Mouse (Mus musculus): ENCODE data around the gene Mpv17l2. TPM values are rescaled to one million over a fixed set of nuclear protein-coding genes. Genes with fewer than 3 reads are reported as not detected.
A peak's percentile ranks its signal among the peaks of the same experiment; 100 is the strongest.

The Mpv17l2 gene
- polyA plus RNA-seq, 1 experiment from 2014 or later = 43.1 TPM

GRCm38 (mm10) chr8:70802786-70803510, 42.2 kb upstream of the Mpv17l2 start:
- H3K27me3 ChIP-seq (ENCODE audit: control insufficient read depth, insufficient read depth, low read length) = peaks cover 27% of the 10 kb centered on the region
- H3K4me3 ChIP-seq (ENCODE audit: low read depth, low read length) = no peak overlapping the region
- H3K27ac ChIP-seq (ENCODE audit: low read length) = no peak overlapping the region
- no peak overlapping the region; the same call in 1 of the 2 replicates for H3K4me2 ChIP-seq (replicated peaks; ENCODE audit: low read depth, low read length)
- H3K4me1 ChIP-seq (ENCODE audit: control insufficient read depth, insufficient read depth, low read length) = peaks cover 11% of the 10 kb centered on the region
- H3K9ac ChIP-seq (replicated peaks; ENCODE audit: low read depth, low read length) = no peak overlapping the region
- no peaks in the 10 kb centered on the region for H3K9me3 ChIP-seq (ENCODE audit: control insufficient read depth, low read depth, low read length)
- ATAC-seq (ENCODE audit: insufficient number of reproducible peaks, insufficient read depth, low FRiP score, low read depth) = no peak
- 52% methylated on average over 11 of the region's 11 CpGs for WGBS
- no peaks in the 10 kb centered on the region for H3K36me3 ChIP-seq (ENCODE audit: control insufficient read depth, insufficient read depth, low read length)

DNA sequence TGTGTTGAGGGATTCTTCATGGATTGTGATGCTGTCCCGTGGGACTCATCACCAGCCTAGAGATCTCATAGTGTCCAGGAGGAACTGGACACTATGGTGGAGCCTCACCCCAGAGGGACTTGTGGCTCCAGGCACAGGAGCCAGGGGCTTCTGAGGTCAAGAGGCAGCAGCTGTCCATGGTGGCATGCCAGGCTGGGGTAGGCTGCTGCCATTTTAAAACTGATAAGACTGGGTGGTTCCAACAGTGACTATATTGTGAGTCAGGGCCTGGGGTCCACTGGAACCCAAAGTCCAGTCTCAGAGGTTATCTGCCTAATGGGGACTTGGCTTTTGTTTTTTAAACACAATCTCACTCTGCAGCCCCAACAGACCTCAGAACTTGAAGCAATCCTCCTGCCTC, 41.1 kb upstream of the Mpv17l2 start:
- H3K36me3 ChIP-seq (ENCODE audit: control insufficient read depth, insufficient read depth, low read length) = no peaks in the 10 kb centered on the region
- H3K4me3 ChIP-seq (ENCODE audit: low read depth, low read length) = no peak overlapping the region
- H3K9me3 ChIP-seq (ENCODE audit: control insufficient read depth, low read depth, low read length) = no peaks in the 10 kb centered on the region
- 75% methylated on average over 1 of the region's 1 CpGs for WGBS
- H3K27me3 ChIP-seq (ENCODE audit: control insufficient read depth, insufficient read depth, low read length) = peaks cover 27% of the 10 kb centered on the region
- no peak overlapping the region for H3K27ac ChIP-seq (ENCODE audit: low read length)
- no peak for ATAC-seq (ENCODE audit: insufficient number of reproducible peaks, insufficient read depth, low FRiP score, low read depth)
- no peak overlapping the region for H3K9ac ChIP-seq (replicated peaks; ENCODE audit: low read depth, low read length)
- H3K4me2 ChIP-seq (replicated peaks; ENCODE audit: low read depth, low read length) = no peak overlapping the region
- peaks cover 15% of the 10 kb centered on the region for H3K4me1 ChIP-seq (ENCODE audit: control insufficient read depth, insufficient read depth, low read length)

- peaks cover 27% of the 10 kb centered on the region for H3K27me3 ChIP-seq (ENCODE audit: control insufficient read depth, insufficient read depth, low read length)
- H3K27ac ChIP-seq (ENCODE audit: low read length) = no peak overlapping the region
- no peak overlapping the region for H3K4me2 ChIP-seq (replicated peaks; ENCODE audit: low read depth, low read length)
- H3K36me3 ChIP-seq (ENCODE audit: control insufficient read depth, insufficient read depth, low read length) = no peaks in the 10 kb centered on the region
- H3K4me1 ChIP-seq (ENCODE audit: control insufficient read depth, insufficient read depth, low read length) = peaks cover 15% of the 10 kb centered on the region
- no peak overlapping the region for H3K4me3 ChIP-seq (ENCODE audit: low read depth, low read length)
- ATAC-seq (ENCODE audit: insufficient number of reproducible peaks, insufficient read depth, low FRiP score, low read depth) = no peak
- WGBS = 35% methylated on average over 15 of the region's 15 CpGs
- H3K9ac ChIP-seq (replicated peaks; ENCODE audit: low read depth, low read length) = no peak overlapping the region
- no peaks in the 10 kb centered on the region for H3K9me3 ChIP-seq (ENCODE audit: control insufficient read depth, low read depth, low read length)
Observed at GRCm38 (mm10) chr8:70801156-70801555, 40.4 kb upstream of the Mpv17l2 start.

GRCm38 (mm10) chr8:70800648-70801047, 39.9 kb upstream of the Mpv17l2 start:
- H3K9ac ChIP-seq (replicated peaks; ENCODE audit: low read depth, low read length) = no peak overlapping the region
- H3K4me3 ChIP-seq (ENCODE audit: low read depth, low read length) = no peak overlapping the region
- no peak overlapping the region for H3K4me2 ChIP-seq (replicated peaks; ENCODE audit: low read depth, low read length)
- no peaks in the 10 kb centered on the region for H3K9me3 ChIP-seq (ENCODE audit: control insufficient read depth, low read depth, low read length)
- H3K36me3 ChIP-seq (ENCODE audit: control insufficient read depth, insufficient read depth, low read length) = no peaks in the 10 kb centered on the region
- 63% methylated on average over 10 of the region's 10 CpGs for WGBS
- no peak for ATAC-seq (ENCODE audit: insufficient number of reproducible peaks, insufficient read depth, low FRiP score, low read depth)
- H3K4me1 ChIP-seq (ENCODE audit: control insufficient read depth, insufficient read depth, low read length) = peaks cover 15% of the 10 kb centered on the region
- peaks cover 27% of the 10 kb centered on the region for H3K27me3 ChIP-seq (ENCODE audit: control insufficient read depth, insufficient read depth, low read length)
- H3K27ac ChIP-seq (ENCODE audit: low read length) = no peak overlapping the region

DNA sequence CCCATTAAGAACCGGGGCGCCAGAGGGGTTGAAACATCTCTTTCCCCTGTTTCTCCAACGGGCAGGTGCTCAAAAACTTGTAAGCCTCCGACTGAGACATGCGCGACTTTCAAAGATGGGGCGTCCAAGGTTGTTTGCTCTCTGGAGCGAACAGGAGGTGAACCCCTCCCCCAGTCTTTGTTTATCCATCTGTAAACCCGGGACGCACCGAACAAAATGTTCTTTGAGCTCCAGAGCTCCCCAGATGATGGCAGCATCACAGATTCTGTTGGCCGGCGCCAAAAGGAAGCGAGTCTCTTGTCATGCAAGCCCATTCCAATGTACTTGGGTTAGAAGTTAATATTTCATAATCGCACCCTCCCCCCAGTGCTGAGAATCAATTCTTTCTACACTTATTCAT, 37.5 kb upstream of the Mpv17l2 start:
- peak overlapping the region; percentile 94 for H3K4me2 ChIP-seq (replicated peaks; ENCODE audit: low read depth, low read length)
- H3K27me3 ChIP-seq (ENCODE audit: control insufficient read depth, insufficient read depth, low read length) = peaks cover 20% of the 10 kb centered on the region
- peaks cover 4% of the 10 kb centered on the region; the same call in 1 of the 2 replicates for H3K4me1 ChIP-seq (ENCODE audit: control insufficient read depth, insufficient read depth, low read length)
- no peak overlapping the region for H3K9ac ChIP-seq (replicated peaks; ENCODE audit: low read depth, low read length)
- no peak overlapping the region for H3K27ac ChIP-seq (ENCODE audit: low read length)
- ATAC-seq (ENCODE audit: insufficient number of reproducible peaks, insufficient read depth, low FRiP score, low read depth) = no peak
- H3K9me3 ChIP-seq (ENCODE audit: control insufficient read depth, low read depth, low read length) = no peaks in the 10 kb centered on the region
- 14% methylated on average over 15 of the region's 15 CpGs for WGBS
- peak overlapping the region; percentile 46 for H3K4me3 ChIP-seq (ENCODE audit: low read depth, low read length)
- H3K36me3 ChIP-seq (ENCODE audit: control insufficient read depth, insufficient read depth, low read length) = no peaks in the 10 kb centered on the region

GRCm38 (mm10) chr8:70797081-70798070, 36.6 kb upstream of the Mpv17l2 start:
- Histone ChIP-seq H3K4me3 (ENCODE audit: low read depth, low read length) (peak overlapping the region; percentile 46), H3K27me3 (ENCODE audit: control insufficient read depth, insufficient read depth, low read length) (peaks cover 19% of the 10 kb centered on the region), H3K4me2 (replicated peaks; ENCODE audit: low read depth, low read length) (peak overlapping the region; percentile 94), H3K9ac (replicated peaks; ENCODE audit: low read depth, low read length) (peak overlapping the region; percentile 28; the same call in 1 of the 2 replicates), H3K9me3 (ENCODE audit: control insufficient read depth, low read depth, low read length) (no peaks in the 10 kb centered on the region), H3K36me3 (ENCODE audit: control insufficient read depth, insufficient read depth, low read length) (no peaks in the 10 kb centered on the region), H3K27ac (ENCODE audit: low read length) (peak overlapping the region; percentile 27; the same call in 1 of the 2 replicates), H3K4me1 (ENCODE audit: control insufficient read depth, insufficient read depth, low read length) (peaks cover 11% of the 10 kb centered on the region; the same call in 1 of the 2 replicates)
- under 1% methylated on average over 49 of the region's 57 CpGs for WGBS
- ATAC-seq (ENCODE audit: insufficient number of reproducible peaks, insufficient read depth, low FRiP score, low read depth) = peak; percentile 89

DNA sequence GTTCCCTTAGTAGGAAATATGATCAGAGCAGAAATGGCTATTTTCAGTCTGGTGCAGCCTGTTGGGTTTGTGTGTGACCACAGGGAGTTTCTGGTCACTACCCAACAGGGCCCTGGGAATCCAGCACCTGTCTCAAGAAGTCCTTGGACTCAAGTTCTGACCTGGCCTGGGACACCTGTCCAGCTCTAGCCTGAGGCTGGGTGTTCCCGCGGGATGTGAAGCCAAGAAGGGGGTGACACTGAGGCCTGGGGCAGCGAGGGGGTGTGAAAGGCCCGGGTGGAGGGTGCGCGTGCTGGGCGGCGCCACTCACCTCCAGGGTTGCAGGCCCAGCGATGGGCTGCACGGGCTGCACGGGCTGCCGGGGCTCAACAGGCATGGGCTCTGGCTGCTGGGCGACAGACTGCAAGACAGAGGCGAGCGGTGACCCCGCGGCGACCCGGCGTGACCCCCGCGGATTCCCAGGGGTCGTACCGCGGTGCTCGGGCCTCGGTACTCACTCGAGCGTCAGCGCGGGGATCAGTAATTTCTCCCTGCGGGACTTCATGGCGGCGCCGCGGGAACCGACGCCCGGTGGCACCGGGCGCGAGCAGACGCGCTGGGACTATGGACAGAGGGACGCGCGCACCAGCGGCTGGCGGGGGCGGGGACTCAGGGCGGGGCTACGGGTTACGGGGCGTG, 35.8 kb upstream of the Mpv17l2 start:
- no peaks in the 10 kb centered on the region for H3K9me3 ChIP-seq (ENCODE audit: control insufficient read depth, low read depth, low read length)
- H3K4me2 ChIP-seq (replicated peaks; ENCODE audit: low read depth, low read length) = peak overlapping the region; percentile 94
- H3K36me3 ChIP-seq (ENCODE audit: control insufficient read depth, insufficient read depth, low read length) = no peaks in the 10 kb centered on the region
- H3K27ac ChIP-seq (ENCODE audit: low read length) = peak overlapping the region; percentile 23; the same call in 1 of the 2 replicates
- WGBS = 2% methylated on average over 53 of the region's 54 CpGs
- ATAC-seq (ENCODE audit: insufficient number of reproducible peaks, insufficient read depth, low FRiP score, low read depth) = no peak; the same call in 1 of the 2 replicates
- H3K27me3 ChIP-seq (ENCODE audit: control insufficient read depth, insufficient read depth, low read length) = peaks cover 19% of the 10 kb centered on the region
- H3K4me3 ChIP-seq (ENCODE audit: low read depth, low read length) = peak overlapping the region; percentile 46
- peaks cover 15% of the 10 kb centered on the region for H3K4me1 ChIP-seq (ENCODE audit: control insufficient read depth, insufficient read depth, low read length)
- peak overlapping the region; percentile 41; the same call in 1 of the 2 replicates for H3K9ac ChIP-seq (replicated peaks; ENCODE audit: low read depth, low read length)

DNA sequence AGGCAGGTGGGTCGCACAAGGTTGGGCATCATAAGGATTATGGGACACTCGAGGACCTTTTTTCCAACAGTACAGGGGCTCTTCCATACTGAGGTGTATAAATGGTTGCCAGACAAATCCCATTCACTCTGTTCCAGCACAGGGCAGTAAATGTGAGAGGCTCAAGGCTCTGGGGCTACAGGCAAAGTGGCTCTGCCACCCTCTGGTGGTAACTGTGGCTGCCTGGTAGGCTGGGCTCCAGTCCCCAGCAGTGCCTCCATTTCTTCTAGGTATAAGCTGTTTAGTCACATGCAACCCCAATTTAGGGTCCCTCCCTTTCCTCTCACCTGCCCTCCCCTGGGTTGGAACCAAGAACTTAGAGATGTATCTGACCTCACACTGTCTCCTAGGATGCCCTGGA, 34.6 kb upstream of the Mpv17l2 start:
- no peak overlapping the region for H3K4me2 ChIP-seq (replicated peaks; ENCODE audit: low read depth, low read length)
- no peak overlapping the region for H3K27ac ChIP-seq (ENCODE audit: low read length)
- H3K4me1 ChIP-seq (ENCODE audit: control insufficient read depth, insufficient read depth, low read length) = peaks cover 27% of the 10 kb centered on the region

More for the DNA sequence above, 34.6 kb upstream of the Mpv17l2 start:
- Histone ChIP-seq H3K9ac (replicated peaks; ENCODE audit: low read depth, low read length) (no peak overlapping the region), H3K36me3 (ENCODE audit: control insufficient read depth, insufficient read depth, low read length) (no peaks in the 10 kb centered on the region), H3K9me3 (ENCODE audit: control insufficient read depth, low read depth, low read length) (no peaks in the 10 kb centered on the region), H3K27me3 (ENCODE audit: control insufficient read depth, insufficient read depth, low read length) (peaks cover 19% of the 10 kb centered on the region), H3K4me3 (ENCODE audit: low read depth, low read length) (no peak overlapping the region)
- ATAC-seq (ENCODE audit: insufficient number of reproducible peaks, insufficient read depth, low FRiP score, low read depth) = no peak
- 85% methylated on average over 2 of the region's 2 CpGs for WGBS
